Mouse (Mus musculus) ovary, postnatal 36 days (tissue): ENCODE measurements around the gene Slc15a3.

Experiments used
- DNase-seq: peaks from one replicate; pipeline ENCODE4 v3.0.0; 2022; ENCODE audit warnings: low spot score, mixed read lengths

Gene Slc15a3

DNA sequence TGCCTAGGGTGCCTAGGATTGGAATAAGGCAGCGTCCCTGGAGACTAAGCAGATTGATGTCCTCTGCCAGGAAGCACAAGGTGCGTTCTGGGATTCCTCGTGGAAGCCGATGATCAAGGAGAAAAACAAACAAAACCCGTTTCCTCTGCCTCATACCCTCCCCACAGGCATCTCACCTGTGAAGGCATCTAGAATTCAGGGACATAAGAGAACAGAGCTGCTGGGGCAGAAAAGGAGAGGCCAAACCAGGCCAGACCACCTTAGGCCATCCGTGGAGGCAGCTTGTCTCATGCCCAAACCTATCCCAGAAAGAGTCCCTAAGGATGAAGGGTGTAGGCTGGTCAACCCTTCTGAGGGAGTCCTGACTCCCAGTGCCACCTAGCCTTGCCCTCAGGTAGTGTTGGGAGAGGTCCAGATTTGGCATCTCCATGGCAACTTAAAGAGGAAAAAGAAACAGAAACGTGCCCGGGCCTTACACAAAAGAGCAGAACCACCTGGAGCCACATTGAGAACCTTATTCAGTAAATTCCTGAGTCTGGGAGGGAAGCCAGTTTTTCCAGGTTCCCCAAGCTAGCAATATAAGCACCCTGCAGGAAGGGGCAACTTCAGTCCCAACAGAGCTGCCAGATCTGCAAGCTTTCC is 30.5 kb downstream of the Slc15a3 start, which contains the start of gene Tmem132a:
Gene Tmem132a, minus strand, starts transcription at position 55 of the 642 bp plus-strand sequence.
- no peak for DNase-seq

- DNase-seq: no peak
Measured at GRCm38 (mm10) chr19:10870676-10871075, 31.1 kb downstream of the Slc15a3 start.

DNA sequence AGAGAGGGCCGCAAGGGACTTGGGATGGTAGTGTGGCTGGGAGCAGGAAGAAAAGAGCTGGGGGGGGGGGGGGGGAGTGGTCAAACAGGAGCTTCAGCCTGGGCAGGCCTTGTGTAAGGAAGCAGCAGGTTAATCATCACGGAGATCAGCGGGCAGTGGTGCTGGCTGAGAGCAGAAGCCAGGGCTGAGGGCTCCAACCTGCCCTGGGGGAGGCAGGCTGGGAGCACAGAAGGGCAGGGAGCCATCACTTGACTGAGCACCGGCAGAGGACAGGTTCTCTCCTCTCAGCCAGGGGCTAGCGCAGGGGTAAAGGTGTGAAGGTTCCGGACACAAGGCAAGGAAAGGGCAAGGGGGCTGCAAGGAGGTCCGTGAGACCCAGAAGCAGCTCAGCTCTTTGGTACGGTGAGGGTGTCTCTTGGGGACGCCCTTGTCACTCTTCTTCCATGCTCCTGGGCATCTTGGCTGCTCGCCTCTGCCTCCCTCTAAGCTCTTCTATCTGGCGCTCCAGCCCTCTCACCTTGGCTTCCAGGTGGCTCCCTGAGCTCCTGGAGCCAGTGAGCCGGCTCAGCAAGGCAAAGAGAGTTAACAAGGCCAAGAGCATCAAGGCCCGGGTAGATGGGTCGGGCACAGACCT is 31.9 kb downstream of the Slc15a3 start:
- DNase-seq: no peak

DNA sequence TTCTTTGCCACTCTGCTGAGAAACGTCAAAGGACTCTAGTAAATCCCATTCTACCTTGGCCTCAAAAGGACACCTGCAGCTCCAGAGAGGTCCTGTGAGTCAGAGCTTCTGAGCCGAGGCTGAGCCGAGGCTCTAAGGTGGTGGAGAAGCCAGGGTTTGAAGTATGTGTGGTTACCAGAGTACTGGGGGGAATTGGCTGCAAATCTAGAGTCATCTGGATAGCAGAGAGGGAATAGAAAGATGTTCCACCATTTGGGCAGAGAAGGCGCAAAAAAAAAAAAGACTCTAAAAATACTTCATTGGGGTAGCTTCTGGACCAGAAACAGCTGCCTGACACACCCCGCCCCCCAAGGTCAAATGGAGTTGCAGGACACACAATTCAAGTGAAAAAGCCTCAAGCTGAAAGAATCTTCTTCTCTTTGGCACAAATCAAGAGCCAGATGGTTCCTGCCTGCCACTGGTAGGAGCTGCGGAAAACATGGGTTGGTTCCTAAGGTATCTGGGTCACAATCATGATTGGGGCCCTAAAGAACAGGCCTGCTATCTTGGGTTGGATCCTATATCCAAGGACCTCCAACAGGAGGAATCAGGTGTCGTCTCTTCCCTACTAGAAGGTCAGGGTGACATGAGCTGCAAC is 38.8 kb downstream of the Slc15a3 start:
- DNase-seq: no peak

GRCm38 (mm10) chr19:10880085-10880974 is 40.8 kb downstream of the Slc15a3 start:
- DNase-seq: peak; percentile 40

GRCm38 (mm10) chr19:10880975-10881425 is 41.5 kb downstream of the Slc15a3 start:
- DNase-seq: no peak

- DNase-seq: peak; percentile 90
Measured at GRCm38 (mm10) chr19:10881426-10882154, 42.1 kb downstream of the Slc15a3 start, which contains the start of gene Tmem109. Gene Tmem109, minus strand, starts transcription at chr19:10882001.

- DNase-seq: no peak
Measured at GRCm38 (mm10) chr19:10892201-10892600, 52.7 kb downstream of the Slc15a3 start.

- DNase-seq: peak; percentile 97
Measured at GRCm38 (mm10) chr19:10895016-10895528, 55.5 kb downstream of the Slc15a3 start, which contains the start of gene Prpf19. Gene Prpf19, plus strand, starts transcription at chr19:10895231.

DNA sequence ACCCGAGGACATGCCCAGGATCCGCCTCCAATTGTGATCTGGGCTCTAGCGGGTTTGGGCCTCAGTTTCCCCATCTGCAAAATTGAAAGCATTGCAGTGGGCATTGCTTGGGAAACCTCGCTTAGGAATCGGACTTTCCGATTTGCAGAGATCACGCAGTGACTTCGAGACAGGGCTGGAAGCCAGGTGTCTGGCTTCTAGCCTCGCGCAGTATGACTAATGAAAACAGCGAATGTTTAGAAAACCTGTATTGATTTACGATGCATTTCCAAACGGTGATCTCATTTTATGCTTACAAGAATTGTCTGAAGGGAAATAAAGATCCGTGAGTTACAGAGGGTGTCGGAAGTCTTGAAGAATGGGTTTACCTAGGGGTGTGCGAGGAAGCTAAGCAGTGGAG is 56.2 kb downstream of the Slc15a3 start:
- DNase-seq: no peak

GRCm38 (mm10) chr19:10896849-10897248 is 57.3 kb downstream of the Slc15a3 start:
- DNase-seq: no peak

- DNase-seq: no peak
Measured at GRCm38 (mm10) chr19:10897491-10897890, 58.0 kb downstream of the Slc15a3 start.

DNA sequence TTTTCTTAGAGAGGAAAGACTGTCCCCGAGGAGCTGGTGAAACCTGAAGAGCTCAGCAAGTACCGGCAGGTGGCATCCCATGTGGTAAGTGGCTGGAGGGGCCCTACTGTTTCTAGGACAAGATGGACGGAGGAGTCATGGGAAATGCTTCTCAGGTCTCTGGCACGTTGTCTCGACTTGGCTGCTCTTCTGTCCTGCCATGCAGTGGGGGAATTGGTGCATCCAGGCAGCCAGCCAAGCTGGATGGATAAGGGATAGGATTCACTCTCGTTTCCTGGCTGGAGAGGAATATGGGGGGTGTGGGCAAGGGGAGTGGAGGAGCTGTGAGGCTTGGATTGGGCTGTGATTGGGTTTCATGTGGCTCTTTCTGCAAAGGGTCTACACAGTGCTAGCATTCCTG is 60.8 kb downstream of the Slc15a3 start:
- no peak for DNase-seq

GRCm38 (mm10) chr19:10901046-10901445 is 61.5 kb downstream of the Slc15a3 start:
- DNase-seq: no peak

- no peak for DNase-seq
Measured at GRCm38 (mm10) chr19:10904512-10904911, 65.0 kb downstream of the Slc15a3 start.

- peak; percentile 55 for DNase-seq
Measured at GRCm38 (mm10) chr19:10904927-10905727, 65.6 kb downstream of the Slc15a3 start.

GRCm38 (mm10) chr19:10905728-10906000 is 66.1 kb downstream of the Slc15a3 start:
- DNase-seq: no peak

GRCm38 (mm10) chr19:10907891-10908290 is 68.4 kb downstream of the Slc15a3 start:
- peak; percentile 60 for DNase-seq
